ENCODE assay signal across 10 mouse cellular contexts in genomic region chr2:126618470-126619179, GRCm38 (mm10). TPM values are rescaled to one million over a fixed set of nuclear protein-coding genes. Genes with fewer than 3 reads are reported as not detected.
A peak's percentile ranks its signal among the peaks of the same experiment; 100 is the strongest.
DNase-seq lines count a peak whose midpoint lies in the region; ATAC-seq and TF ChIP-seq lines count a peak whose summit lies in the region.
"Had no signal": no experiment of that assay in that cellular context is flagged by ENCODE, and none has a peak within 500 bp of the region (broad histone marks: within the 10 kb centered on the region; RNA-seq: fewer than 3 reads in every experiment).

No protein-coding gene starts in this region.

- H3K27me3 ChIP-seq in kidney, embryonic 16.5 days (ENCODE audit: insufficient read depth, low read length): no peaks in the 10 kb centered on the region
- H3K27me3 ChIP-seq in heart, embryonic 15.5 days: no peaks in the 10 kb centered on the region
- H3K27me3 ChIP-seq in megakaryocyte, embryonic 14.5 days (replicated peaks): peaks cover 28% of the 10 kb centered on the region
- H3K27me3 ChIP-seq: limb, embryonic 13.5 days; Patski had no signal

- peak; percentile 33; the same call in 1 of the 2 replicates for ATAC-seq in kidney, embryonic 16.5 days (ENCODE audit: low FRiP score, low TSS enrichment)
- peak; percentile 39; the same call in 1 of the 2 replicates for ATAC-seq in heart, embryonic 15.5 days (replicated peaks; ENCODE audit: insufficient number of reproducible peaks, insufficient read depth, low FRiP score, low read depth)
- ATAC-seq: Patski had no signal

- TF ChIP-seq CTCF in brain, embryonic 14.5 days (IDR thresholded peaks at IDR 0.05; ENCODE audit: borderline replicate concordance, extremely low read depth, insufficient read depth, insufficient read length): no peak

- peaks cover 1% of the 10 kb centered on the region; the same call in 1 of the 2 replicates for H3K4me1 ChIP-seq in kidney, embryonic 16.5 days (ENCODE audit: insufficient read depth, low read length)
- peaks cover 13% of the 10 kb centered on the region for H3K4me1 ChIP-seq in heart, embryonic 15.5 days (replicated peaks)
- H3K4me1 ChIP-seq in megakaryocyte, embryonic 14.5 days: peaks cover 21% of the 10 kb centered on the region
- H3K4me1 ChIP-seq: limb, embryonic 13.5 days had no signal

- H3K4me3 ChIP-seq in kidney, embryonic 16.5 days (ENCODE audit: low read length): peak overlapping the region; percentile 14; the same call in 1 of the 2 replicates
- H3K4me3 ChIP-seq in heart, embryonic 15.5 days: no peak overlapping the region
- H3K4me3 ChIP-seq in megakaryocyte, embryonic 14.5 days (replicated peaks): peak overlapping the region; percentile 4
- H3K4me3 ChIP-seq: limb, embryonic 13.5 days; myocyte had no signal

- H3K4me2 ChIP-seq in kidney, embryonic 16.5 days (replicated peaks; ENCODE audit: low read depth, low read length): no peak overlapping the region
- peak overlapping the region; percentile 33 for H3K4me2 ChIP-seq in heart, embryonic 15.5 days
- H3K4me2 ChIP-seq: limb, embryonic 13.5 days had no signal

- H3K36me3 ChIP-seq in kidney, embryonic 16.5 days (ENCODE audit: insufficient read depth, low read length): no peaks in the 10 kb centered on the region
- H3K36me3 ChIP-seq in heart, embryonic 15.5 days: no peaks in the 10 kb centered on the region
- H3K36me3 ChIP-seq in megakaryocyte, embryonic 14.5 days (replicated peaks; ENCODE audit: low read length): no peaks in the 10 kb centered on the region
- H3K36me3 ChIP-seq: limb, embryonic 13.5 days had no signal

- H3K9ac ChIP-seq in kidney, embryonic 16.5 days (replicated peaks; ENCODE audit: low read length): no peak overlapping the region; the same call in 1 of the 2 replicates
- H3K9ac ChIP-seq in heart, embryonic 15.5 days: no peak overlapping the region
- H3K9ac ChIP-seq: limb, embryonic 13.5 days had no signal

- TF ChIP-seq POLR2A in brain, embryonic 14.5 days (IDR thresholded peaks at IDR 0.05; ENCODE audit: borderline replicate concordance, extremely low read depth, insufficient read depth, insufficient read length, poor library complexity, severe bottlenecking): no peak

- H3K27ac ChIP-seq in kidney, embryonic 16.5 days (ENCODE audit: low read length): no peak overlapping the region
- peak overlapping the region; percentile 44 for H3K27ac ChIP-seq in heart, embryonic 15.5 days
- H3K27ac ChIP-seq: limb, embryonic 13.5 days had no signal

- no peaks in the 10 kb centered on the region for H3K9me3 ChIP-seq in kidney, embryonic 16.5 days (ENCODE audit: low read length)
- H3K9me3 ChIP-seq in heart, embryonic 15.5 days (replicated peaks): no peaks in the 10 kb centered on the region
- no peaks in the 10 kb centered on the region for H3K9me3 ChIP-seq in megakaryocyte, embryonic 14.5 days
- H3K9me3 ChIP-seq: limb, embryonic 13.5 days had no signal

- no peak for DNase-seq in kidney, postnatal 14 days
- peak; percentile 34 for DNase-seq in brain, embryonic 14.5 days (ENCODE audit: low read depth)
- DNase-seq in layer of hippocampus, postnatal 25 days (ENCODE audit: extremely low spot score in 1 of 2, low spot score in 1 of 2): no peak
- no peak for DNase-seq in right cerebral cortex, postnatal 14 days

- WGBS in kidney, embryonic 16.5 days: 28% methylated on average over 8 of the region's 8 CpGs
- 15% methylated on average over 8 of the region's 8 CpGs for WGBS in heart, embryonic 15.5 days

RNA-seq across cellular contexts. Expression of gene Hdc, which starts 0.5 kb away (rescaled TPM):
- 126 and 129 TPM in 2 replicates for polyA plus RNA-seq in kidney, embryonic 16.5 days (2015; fragmentation: Nextera tagmentation; extraction: Ambion mirVana)
- 2.0 and 2.2 TPM in 2 replicates for polyA plus RNA-seq in brain, embryonic 14.5 days (2012; rRNA removed)
- polyA plus RNA-seq in heart, embryonic 15.5 days (2015; fragmentation: Nextera tagmentation; extraction: Ambion mirVana): 9.2 and 10.6 TPM in 2 replicates
- polyA plus RNA-seq in megakaryocyte, embryonic 14.5 days (2012; ENCODE audit: insufficient read depth, low replicate concordance): 2.1 and 8.8 TPM in 2 replicates
- total RNA-seq in layer of hippocampus, postnatal 25 days (2021): 1 to 10 TPM in 1 of 2 experiments, under 1 TPM in 1; 0.84 to 1.4 TPM

RNA-seq across cellular contexts. Expression of gene Gabpb1, which starts 57.5 kb away (rescaled TPM):
- polyA plus RNA-seq in kidney, embryonic 16.5 days (2015; fragmentation: Nextera tagmentation; extraction: Ambion mirVana): 58.4 and 59.3 TPM in 2 replicates
- polyA plus RNA-seq in brain, embryonic 14.5 days (2012; rRNA removed): 37.6 and 41.9 TPM in 2 replicates
- 28.5 and 32.6 TPM in 2 replicates for polyA plus RNA-seq in heart, embryonic 15.5 days (2015; fragmentation: Nextera tagmentation; extraction: Ambion mirVana)
- polyA plus RNA-seq in megakaryocyte, embryonic 14.5 days (2012; ENCODE audit: insufficient read depth, low replicate concordance): 1.8 and 6.0 TPM in 2 replicates
- total RNA-seq in layer of hippocampus, postnatal 25 days (2021): 10 to 100 TPM; 18.2 to 20.2 TPM

Comparison
In these comparisons a context has a peak if more than half of its experiments do, and no peak if none do; other contexts are left out.
1. RNA of gene Hdc, which starts 0.5 kb away (polyA plus RNA-seq): 126 to 129 TPM in kidney, embryonic 16.5 days; 9.2 to 10.6 TPM in heart, embryonic 15.5 days, 2.1 to 8.8 TPM in megakaryocyte, embryonic 14.5 days and 2.0 to 2.2 TPM in brain, embryonic 14.5 days; every median in the first group is over 10 times any median in the second.